In the genomic region with DNA sequence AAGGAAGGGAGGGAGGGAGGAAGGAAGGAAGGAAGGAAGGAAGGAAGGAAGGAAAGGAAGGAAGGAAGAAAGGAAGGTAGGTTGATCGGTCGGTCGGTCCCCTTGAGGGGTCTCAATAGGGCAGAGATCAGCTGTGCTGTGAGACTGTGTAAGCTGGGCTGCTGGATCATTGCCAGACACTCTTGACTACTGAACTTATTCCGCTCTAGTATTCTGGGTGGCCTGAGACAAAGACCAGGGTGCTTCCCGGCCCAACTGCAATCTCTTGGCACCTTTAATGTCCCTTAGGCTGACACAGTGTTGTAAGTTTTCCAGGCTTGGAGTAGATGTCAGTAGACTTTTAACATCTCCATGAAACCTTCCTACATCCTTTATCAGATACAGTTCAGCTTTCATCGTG, we compare ENCODE assay signal across 23 mouse cellular contexts. TPM values are rescaled to one million over a fixed set of nuclear protein-coding genes. Genes with fewer than 3 reads are reported as not detected.
DNase-seq lines count a peak whose midpoint lies in the region; ATAC-seq and TF ChIP-seq lines count a peak whose summit lies in the region.
"Had no signal": no experiment of that assay in that cellular context is flagged by ENCODE, and none has a peak within 500 bp of the region (broad histone marks: within the 10 kb centered on the region; RNA-seq: fewer than 3 reads in every experiment).

No protein-coding gene starts in this region.

- H3K27me3 ChIP-seq in kidney, postnatal 0 days (ENCODE audit: insufficient read depth, low read length): no peaks in the 10 kb centered on the region
- no peaks in the 10 kb centered on the region for H3K27me3 ChIP-seq in kidney, embryonic 15.5 days
- H3K27me3 ChIP-seq in lung, embryonic 14.5 days (ENCODE audit: insufficient read depth, low read length): no peaks in the 10 kb centered on the region
- H3K27me3 ChIP-seq: embryonic facial prominence, embryonic 13.5 days; embryonic facial prominence, embryonic 15.5 days; forebrain, embryonic 12.5 days had no signal

- no peaks in the 10 kb centered on the region for H3K4me1 ChIP-seq in kidney, postnatal 0 days (replicated peaks; ENCODE audit: insufficient read depth, low read length)
- H3K4me1 ChIP-seq in kidney, embryonic 15.5 days: no peaks in the 10 kb centered on the region
- H3K4me1 ChIP-seq in lung, embryonic 14.5 days (ENCODE audit: insufficient read depth): no peaks in the 10 kb centered on the region
- H3K4me1 ChIP-seq: embryonic facial prominence, embryonic 13.5 days; embryonic facial prominence, embryonic 15.5 days; forebrain, embryonic 10.5 days; forebrain, embryonic 12.5 days had no signal

- no peak overlapping the region for H3K9ac ChIP-seq in kidney, postnatal 0 days (ENCODE audit: low read depth, low read length)
- H3K9ac ChIP-seq in kidney, embryonic 15.5 days: no peak overlapping the region
- H3K9ac ChIP-seq in lung, embryonic 14.5 days: no peak overlapping the region
- H3K9ac ChIP-seq: embryonic facial prominence, embryonic 13.5 days; embryonic facial prominence, embryonic 15.5 days; forebrain, embryonic 12.5 days had no signal

- peaks cover 59% of the 10 kb centered on the region for H3K36me3 ChIP-seq in kidney, postnatal 0 days (ENCODE audit: insufficient read depth, low read length)
- peaks cover 99% of the 10 kb centered on the region for H3K36me3 ChIP-seq in kidney, embryonic 15.5 days
- peaks cover 91% of the 10 kb centered on the region for H3K36me3 ChIP-seq in lung, embryonic 14.5 days (ENCODE audit: insufficient read depth)

- no peak for DNase-seq in kidney, postnatal 0 days (ENCODE audit: low spot score)
- DNase-seq in kidney, adult 8-10 months: no peak
- DNase-seq in kidney, postnatal 14 days: peak; percentile 40
- peak; percentile 8 for DNase-seq in lung, embryonic 14.5 days
- no peak for DNase-seq in lung, postnatal 14 days
- DNase-seq: adrenal gland, adult 2 months; adrenal gland, postnatal 10 days; adrenal gland, postnatal 25 days; cerebellum, adult 11 months; cerebellum, adult 18-20 months; cerebellum, adult 8-10 months; cerebellum, adult 9-11 months; cerebellum, postnatal 36 days; embryo, embryonic 11 days had no signal

- 83% methylated on average over 6 of the region's 6 CpGs for WGBS in kidney, postnatal 0 days
- 85% methylated on average over 6 of the region's 6 CpGs for WGBS in kidney, embryonic 15.5 days
- WGBS in lung, embryonic 14.5 days: 84% methylated on average over 6 of the region's 6 CpGs

- H3K27ac ChIP-seq in kidney, postnatal 0 days: no peak overlapping the region
- no peak overlapping the region for H3K27ac ChIP-seq in kidney, embryonic 15.5 days
- no peak overlapping the region for H3K27ac ChIP-seq in lung, embryonic 14.5 days (ENCODE audit: low read depth)
- H3K27ac ChIP-seq: embryonic facial prominence, embryonic 13.5 days; embryonic facial prominence, embryonic 15.5 days; forebrain, embryonic 10.5 days; forebrain, embryonic 12.5 days had no signal

- H3K4me3 ChIP-seq in kidney, postnatal 0 days (replicated peaks; ENCODE audit: low read depth, low read length): no peak overlapping the region
- no peak overlapping the region for H3K4me3 ChIP-seq in kidney, embryonic 15.5 days (replicated peaks)
- H3K4me3 ChIP-seq in lung, embryonic 14.5 days (ENCODE audit: low read depth, low read length): no peak overlapping the region
- H3K4me3 ChIP-seq: embryonic facial prominence, embryonic 13.5 days; embryonic facial prominence, embryonic 15.5 days; erythroblast, embryonic 14.5 days; forebrain, embryonic 10.5 days; forebrain, embryonic 12.5 days had no signal

- no peaks in the 10 kb centered on the region for H3K9me3 ChIP-seq in kidney, postnatal 0 days (replicated peaks; ENCODE audit: low read length)
- H3K9me3 ChIP-seq in kidney, embryonic 15.5 days (replicated peaks): no peaks in the 10 kb centered on the region
- H3K9me3 ChIP-seq in lung, embryonic 14.5 days (ENCODE audit: low read depth, low read length): no peaks in the 10 kb centered on the region
- H3K9me3 ChIP-seq: embryonic facial prominence, embryonic 13.5 days; embryonic facial prominence, embryonic 15.5 days; forebrain, embryonic 10.5 days; forebrain, embryonic 12.5 days had no signal

- ATAC-seq in kidney, postnatal 0 days (replicated peaks; ENCODE audit: low FRiP score, low read depth): peak; percentile 66; the same call in 1 of the 2 replicates
- ATAC-seq in kidney, embryonic 15.5 days (replicated peaks; ENCODE audit: low FRiP score): no peak
- no peak for ATAC-seq in lung, embryonic 14.5 days (ENCODE audit: insufficient read depth)
- ATAC-seq: forebrain, embryonic 14.5 days had no signal

- no peak overlapping the region for H3K4me2 ChIP-seq in kidney, postnatal 0 days (ENCODE audit: low read length)
- H3K4me2 ChIP-seq in kidney, embryonic 15.5 days: no peak overlapping the region
- no peak overlapping the region for H3K4me2 ChIP-seq in lung, embryonic 14.5 days
- H3K4me2 ChIP-seq: embryonic facial prominence, embryonic 13.5 days; embryonic facial prominence, embryonic 15.5 days; forebrain, embryonic 12.5 days had no signal

- TF ChIP-seq CTCF in kidney, postnatal 0 days (IDR thresholded peaks at IDR 0.05; ENCODE audit: low read depth): no peak
- TF ChIP-seq CTCF in lung, embryonic 14.5 days (IDR thresholded peaks at IDR 0.05; ENCODE audit: low read depth): no peak

RNA-seq across cellular contexts. Expression of a gene that starts 7.3 kb away (rescaled TPM):
- polyA plus RNA-seq in kidney, postnatal 0 days (2015; fragmentation: Nextera tagmentation; extraction: Ambion mirVana): 27.5 and 30.5 TPM in 2 replicates
- polyA plus RNA-seq in kidney, embryonic 15.5 days (2015; fragmentation: Nextera tagmentation; extraction: Ambion mirVana): 41.3 and 47.7 TPM in 2 replicates
- 27.5 and 30.9 TPM in 2 replicates for polyA plus RNA-seq in lung, embryonic 14.5 days (2014; fragmentation: Nextera tagmentation; extraction: Ambion mirVana)

RNA-seq across cellular contexts. Expression of a gene that starts 7.3 kb away (rescaled TPM):
- polyA plus RNA-seq in kidney, postnatal 0 days (2015; fragmentation: Nextera tagmentation; extraction: Ambion mirVana): not detected in 2 replicates
- polyA plus RNA-seq in kidney, embryonic 15.5 days (2015; fragmentation: Nextera tagmentation; extraction: Ambion mirVana): not detected in 2 replicates
- polyA plus RNA-seq in lung, embryonic 14.5 days (2014; fragmentation: Nextera tagmentation; extraction: Ambion mirVana): not detected in 2 replicates
- polyA plus RNA-seq: C2C12; embryonic facial prominence, embryonic 11.5 days; embryonic facial prominence, embryonic 13.5 days; embryonic facial prominence, embryonic 15.5 days; erythroblast, embryonic 14.5 days; forebrain, embryonic 10.5 days; forebrain, embryonic 12.5 days; forebrain, embryonic 14.5 days had no signal

RNA-seq across cellular contexts. Expression of a gene that starts 17.3 kb away (rescaled TPM):
- polyA plus RNA-seq in kidney, postnatal 0 days (2015; fragmentation: Nextera tagmentation; extraction: Ambion mirVana): 20.1 and 24.9 TPM in 2 replicates
- 47.6 and 54.0 TPM in 2 replicates for polyA plus RNA-seq in kidney, embryonic 15.5 days (2015; fragmentation: Nextera tagmentation; extraction: Ambion mirVana)
- 64.0 and 67.3 TPM in 2 replicates for polyA plus RNA-seq in lung, embryonic 14.5 days (2014; fragmentation: Nextera tagmentation; extraction: Ambion mirVana)

RNA-seq across cellular contexts. Expression of a gene that starts 17.5 kb away (rescaled TPM):
- 82.3 and 86.1 TPM in 2 replicates for polyA plus RNA-seq in kidney, postnatal 0 days (2015; fragmentation: Nextera tagmentation; extraction: Ambion mirVana)
- polyA plus RNA-seq in kidney, embryonic 15.5 days (2015; fragmentation: Nextera tagmentation; extraction: Ambion mirVana): 87.0 and 101 TPM in 2 replicates
- polyA plus RNA-seq in lung, embryonic 14.5 days (2014; fragmentation: Nextera tagmentation; extraction: Ambion mirVana): 77.6 and 84.5 TPM in 2 replicates

RNA-seq across cellular contexts. Expression of a gene that starts 47.6 kb away (rescaled TPM):
- polyA plus RNA-seq in kidney, postnatal 0 days (2015; fragmentation: Nextera tagmentation; extraction: Ambion mirVana): 89.9 and 96.5 TPM in 2 replicates
- polyA plus RNA-seq in kidney, embryonic 15.5 days (2015; fragmentation: Nextera tagmentation; extraction: Ambion mirVana): 101 and 108 TPM in 2 replicates
- polyA plus RNA-seq in lung, embryonic 14.5 days (2014; fragmentation: Nextera tagmentation; extraction: Ambion mirVana): 81.8 and 82.6 TPM in 2 replicates

Comparison
In these comparisons a context has a peak if more than half of its experiments do, and no peak if none do; other contexts are left out.
1. DNase-seq: peak in kidney, postnatal 14 days (single experiment) and lung, embryonic 14.5 days (single experiment); none in kidney, postnatal 0 days (single experiment), kidney, adult 8-10 months (0 of 2) and lung, postnatal 14 days (single experiment).